Mouse (Mus musculus) macrophage (primary cell): ENCODE measurements around the gene Gm45623. TPM values are rescaled to one million over a fixed set of nuclear protein-coding genes. Genes with fewer than 3 reads are reported as not detected.
A peak's percentile ranks its signal among the peaks of the same experiment; 100 is the strongest.

Experiments used
- H3K27ac ChIP-seq: fragments of 350-480 bp; formaldehyde crosslinking; 2 replicates; pipeline ENCODE4 v1.9.0; 2021
- H3K36me3 ChIP-seq: fragments of 350-480 bp; formaldehyde crosslinking; 2 replicates; pipeline ENCODE4 v1.9.0; 2021; ENCODE audit errors: inconsistent target
- H3K4me3 ChIP-seq: fragments of 350-480 bp; formaldehyde crosslinking; 2 replicates; pipeline ENCODE4 v1.9.0; 2021; ENCODE audit errors: inconsistent target
- H3K79me2 ChIP-seq: fragments of 350-480 bp; formaldehyde crosslinking; 2 replicates; pipeline ENCODE4 v1.9.0; 2021; ENCODE audit errors: inconsistent target
- WGBS: methylation state at CpG from one replicate; pipeline ENCODE4 v1.1.7; 2026; ENCODE audit warnings: inconsistent platforms; ENCODE audit not compliant: missing documents; 5-methylcytosine and 5-hydroxymethylcytosine counted together
- polyA plus RNA-seq: library from polyadenylated mRNA; stranded (reverse); fragments of 250-400 nt; gene quantifications from 3 replicates; pipeline ENCODE4 v1.2.4, GENCODE M21; 2018; ENCODE audit warnings: inconsistent platforms

Gene Gm45623
- polyA plus RNA-seq, 1 experiment from 2014 or later = not detected

- Histone ChIP-seq H3K4me3 (no peak overlapping the region), H3K27ac (no peak overlapping the region), H3K36me3 (peaks cover 16% of the 10 kb centered on the region), H3K79me2 (no peaks in the 10 kb centered on the region)
- 96% methylated on average over 5 of the region's 5 CpGs for WGBS
Observed at GRCm38 (mm10) chr13:56739556-56739955, 14.1 kb downstream of the Gm45623 start.

GRCm38 (mm10) chr13:56735212-56735875, 18.3 kb downstream of the Gm45623 start:
- H3K27ac ChIP-seq = no peak overlapping the region
- peaks cover 28% of the 10 kb centered on the region for H3K36me3 ChIP-seq

GRCm38 (mm10) chr13:56734617-56735016, 19.0 kb downstream of the Gm45623 start:
- Histone ChIP-seq H3K27ac (no peak overlapping the region), H3K4me3 (no peak overlapping the region), H3K79me2 (no peaks in the 10 kb centered on the region), H3K36me3 (peaks cover 33% of the 10 kb centered on the region)
- 85% methylated on average over 4 of the region's 4 CpGs for WGBS

More at GRCm38 (mm10) chr13:56735212-56735875, 18.3 kb downstream of the Gm45623 start:
- 61% methylated on average over 6 of the region's 6 CpGs for WGBS
- Histone ChIP-seq H3K79me2 (no peaks in the 10 kb centered on the region), H3K4me3 (no peak overlapping the region)

- Histone ChIP-seq H3K27ac (no peak overlapping the region), H3K79me2 (no peaks in the 10 kb centered on the region), H3K4me3 (no peak overlapping the region), H3K36me3 (peaks cover 40% of the 10 kb centered on the region; the same call in 1 of the 2 replicates)
- WGBS = 93% methylated on average over 7 of the region's 7 CpGs
Observed at GRCm38 (mm10) chr13:56729046-56729445, 24.6 kb downstream of the Gm45623 start.

DNA sequence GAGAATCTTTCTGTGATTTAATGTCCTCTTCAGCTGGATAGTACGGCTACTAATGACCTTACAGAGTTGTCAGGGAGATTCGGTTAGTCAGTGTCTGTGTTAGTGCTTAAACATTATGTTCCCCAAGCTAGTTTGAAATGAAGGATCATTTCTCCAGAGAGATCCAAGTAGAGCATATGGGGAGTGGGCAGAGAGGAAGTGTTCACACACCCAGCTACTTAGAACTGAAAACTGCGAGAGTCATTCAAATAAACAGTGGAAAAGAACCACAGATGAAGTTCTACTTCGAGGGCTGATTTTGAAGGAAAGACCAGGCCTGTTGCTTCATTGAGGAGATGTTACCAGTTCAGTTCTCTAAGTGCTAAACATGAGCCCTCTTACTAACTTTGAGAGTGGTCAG, 27.1 kb downstream of the Gm45623 start:
- H3K4me3 ChIP-seq = no peak overlapping the region
- no peaks in the 10 kb centered on the region; the same call in 1 of the 2 replicates for H3K79me2 ChIP-seq
- peaks cover 44% of the 10 kb centered on the region; the same call in 1 of the 2 replicates for H3K36me3 ChIP-seq
- H3K27ac ChIP-seq = no peak overlapping the region
- WGBS = 91% methylated on average over 4 of the region's 4 CpGs

GRCm38 (mm10) chr13:56712221-56712620, 41.4 kb downstream of the Gm45623 start:
- no peak overlapping the region for H3K4me3 ChIP-seq
- H3K79me2 ChIP-seq = peaks cover 51% of the 10 kb centered on the region; the same call in 1 of the 2 replicates
- no peaks in the 10 kb centered on the region for H3K36me3 ChIP-seq
- 98% methylated on average over 2 of the region's 2 CpGs for WGBS
- H3K27ac ChIP-seq = no peak overlapping the region

GRCm38 (mm10) chr13:56710620-56711019, 43.0 kb downstream of the Gm45623 start:
- H3K36me3 ChIP-seq = no peaks in the 10 kb centered on the region
- WGBS = 97% methylated on average over 2 of the region's 2 CpGs
- peaks cover 67% of the 10 kb centered on the region for H3K79me2 ChIP-seq
- no peak overlapping the region for H3K27ac ChIP-seq
- H3K4me3 ChIP-seq = no peak overlapping the region

DNA sequence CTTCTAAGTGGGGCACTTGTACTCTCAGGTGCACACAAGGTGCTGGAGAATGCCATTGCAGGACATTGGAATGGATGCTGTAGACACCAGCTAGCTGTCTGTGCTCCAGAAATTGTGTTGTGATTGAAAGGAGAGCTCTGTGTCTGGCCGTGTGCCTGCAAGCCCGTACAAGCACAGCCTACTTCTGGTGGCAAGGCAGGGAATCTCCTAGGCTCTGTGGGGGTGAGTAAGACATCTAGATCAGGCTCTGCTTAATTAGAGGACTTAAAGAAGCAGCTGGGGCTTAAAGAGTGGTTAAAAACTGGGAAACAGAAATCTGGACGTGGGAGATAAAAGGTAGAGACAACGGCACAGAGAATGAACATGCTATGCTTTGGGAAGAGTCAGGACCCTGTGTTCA, 46.0 kb downstream of the Gm45623 start:
- Histone ChIP-seq H3K4me3 (no peak overlapping the region), H3K27ac (no peak overlapping the region), H3K79me2 (peaks cover 86% of the 10 kb centered on the region), H3K36me3 (no peaks in the 10 kb centered on the region)
- WGBS = 97% methylated on average over 4 of the region's 4 CpGs

DNA sequence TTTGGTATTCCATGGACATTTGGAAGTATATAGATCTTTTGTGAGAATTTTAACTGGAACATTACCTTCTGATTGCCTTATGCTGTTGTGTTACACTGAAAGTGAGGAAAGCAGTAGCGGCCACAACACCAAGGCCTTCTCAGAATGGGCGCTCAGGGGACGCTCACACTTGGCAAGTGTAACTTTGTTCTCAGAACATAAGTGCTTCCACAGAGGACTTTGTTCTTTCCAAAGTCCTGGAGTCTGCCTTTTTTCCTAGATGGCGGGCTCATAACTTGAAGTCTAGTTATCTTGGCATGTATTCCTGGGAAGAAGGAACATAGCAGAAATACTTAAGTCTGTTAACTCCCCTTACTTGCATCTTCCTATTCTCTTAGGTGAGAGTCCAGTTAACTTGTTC, 46.5 kb downstream of the Gm45623 start:
- no peaks in the 10 kb centered on the region for H3K36me3 ChIP-seq
- WGBS = 89% methylated on average over 4 of the region's 4 CpGs

DNA sequence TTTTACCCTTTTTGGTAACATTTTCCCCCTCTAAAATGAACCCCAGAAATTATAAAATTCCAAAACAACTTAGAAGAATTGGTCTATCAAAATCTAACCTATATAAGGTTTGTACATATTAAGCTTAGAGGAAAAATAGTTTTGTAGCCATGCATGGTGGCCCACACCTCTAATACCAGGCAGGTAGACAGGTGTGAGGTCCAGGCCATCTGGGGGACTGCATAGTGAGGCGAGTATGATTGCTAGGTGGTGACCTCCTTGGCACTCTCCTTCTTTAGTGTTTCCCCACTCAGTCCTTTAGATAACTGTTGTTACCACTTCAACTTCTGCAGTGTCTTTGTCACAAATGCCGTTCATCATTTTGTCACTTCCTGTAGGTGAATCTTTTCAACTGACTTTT, 49.0 kb downstream of the Gm45623 start:
- WGBS = 69% methylated on average over 2 of the region's 2 CpGs
- no peak overlapping the region for H3K4me3 ChIP-seq
- no peaks in the 10 kb centered on the region for H3K36me3 ChIP-seq
- H3K79me2 ChIP-seq = peaks cover 58% of the 10 kb centered on the region
- H3K27ac ChIP-seq = no peak overlapping the region

More for the DNA sequence above, 46.5 kb downstream of the Gm45623 start:
- Histone ChIP-seq H3K79me2 (peaks cover 82% of the 10 kb centered on the region), H3K4me3 (no peak overlapping the region), H3K27ac (no peak overlapping the region)

- 6% methylated on average over 11 of the region's 11 CpGs for WGBS
- H3K36me3 ChIP-seq = no peaks in the 10 kb centered on the region
- no peak overlapping the region for H3K27ac ChIP-seq
Observed at GRCm38 (mm10) chr13:56703871-56704321, 49.7 kb downstream of the Gm45623 start.

GRCm38 (mm10) chr13:56703222-56703870, 50.3 kb downstream of the Gm45623 start:
- H3K79me2 ChIP-seq = peaks cover 47% of the 10 kb centered on the region
- no peaks in the 10 kb centered on the region for H3K36me3 ChIP-seq
- peak overlapping the region; percentile 64 for H3K4me3 ChIP-seq
- 0% methylated on average over 58 of the region's 80 CpGs for WGBS
- H3K27ac ChIP-seq = no peak overlapping the region

More at GRCm38 (mm10) chr13:56703871-56704321, 49.7 kb downstream of the Gm45623 start:
- peaks cover 52% of the 10 kb centered on the region for H3K79me2 ChIP-seq
- H3K4me3 ChIP-seq = peak overlapping the region; percentile 64

- H3K36me3 ChIP-seq = no peaks in the 10 kb centered on the region
- H3K4me3 ChIP-seq = peak within 1 kb of the TSS; percentile 64
- WGBS = 9% methylated on average over 60 of the region's 62 CpGs
- H3K79me2 ChIP-seq = peaks cover 40% of the 10 kb centered on the region
- no peak within 1 kb of the TSS for H3K27ac ChIP-seq
Observed at GRCm38 (mm10) chr13:56702469-56703221, 51.0 kb downstream of the Gm45623 start, which contains the start of gene Smad5. TSS of gene Smad5 (plus strand) at chr13:56703010.
